Mouse (Mus musculus) stomach, embryonic 14.5 days (tissue): ENCODE data around the gene Rhbg. TPM values are rescaled to one million over a fixed set of nuclear protein-coding genes. Genes with fewer than 3 reads are reported as not detected.
A peak's percentile ranks its signal among the peaks of the same experiment; 100 is the strongest.

ENCODE experiments used
- ATAC-seq: fragments of 200-750 bp; cut with Nextera tagmentation; 2 replicates; pipeline ENCODE4 v1.8.0; 2017; ENCODE audit warnings: low read depth, moderate TSS enrichment; ENCODE audit not compliant: insufficient number of reproducible peaks, insufficient read depth, low FRiP score
- H3K27ac ChIP-seq: fragments of 300-500 bp; sonication (generic); 2 replicates; pipeline ENCODE4 v1.5.1; 2014; ENCODE audit warnings: mild to moderate bottlenecking, low read length, moderate library complexity, mixed read lengths
- H3K27me3 ChIP-seq: fragments of 300-500 bp; sonication (generic); 2 replicates; pipeline ENCODE4 v1.6.1; 2014; ENCODE audit warnings: low read length, control low read depth, mixed read lengths; ENCODE audit not compliant: control insufficient read depth, insufficient read depth
- H3K36me3 ChIP-seq: fragments of 300-500 bp; sonication (generic); 2 replicates; pipeline ENCODE4 v1.6.1; 2014; ENCODE audit warnings: mild to moderate bottlenecking, control low read depth, low read length, moderate library complexity, mixed read lengths; ENCODE audit not compliant: control insufficient read depth, insufficient read depth
- H3K4me1 ChIP-seq: fragments of 300-500 bp; sonication (generic); 2 replicates; pipeline ENCODE4 v1.6.1; 2014; ENCODE audit warnings: low read length, control low read depth, mixed read lengths; ENCODE audit not compliant: control insufficient read depth, insufficient read depth
- H3K4me2 ChIP-seq: fragments of 300-500 bp; sonication (generic); replicated peaks from 2 replicates; pipeline ENCODE4 v1.6.1; 2014; ENCODE audit warnings: low read depth, low read length, control low read depth
- H3K4me3 ChIP-seq: fragments of 300-500 bp; sonication (generic); 2 replicates; pipeline ENCODE4 v1.5.1; 2014; ENCODE audit warnings: low read depth, low read length, control low read depth
- H3K9ac ChIP-seq: fragments of 300-500 bp; sonication (generic); replicated peaks from 2 replicates; pipeline ENCODE4 v1.6.1; 2014; ENCODE audit warnings: low read depth, mild to moderate bottlenecking, control low read depth, low read length, moderate library complexity, mixed read lengths
- H3K9me3 ChIP-seq: fragments of 300-500 bp; sonication (generic); 2 replicates; pipeline ENCODE4 v1.6.1; 2016; ENCODE audit warnings: low read depth, low read length, control low read depth; ENCODE audit not compliant: control insufficient read depth
- WGBS: fragments of 180-500 bp; shearing (Covaris S2); extraction: QIAGEN DNeasy Blood & Tissue Kit; methylation state at CpG from one replicate; pipeline ENCODE4 v1.1.7; 2014; 5-methylcytosine and 5-hydroxymethylcytosine counted together
- microRNA-seq: library from miRNA; unstranded; fragments of <30 nt; microRNA quantifications from one replicate; pipeline ENCODE4, GENCODE M21; 2016
- polyA plus RNA-seq: library from polyadenylated mRNA; unstranded; fragments of >200 nt; fragmentation: Nextera tagmentation; extraction: Ambion mirVana; gene quantifications from 2 replicates; pipeline ENCODE4 v1.2.1, GENCODE M21; 2014

Rhbg gene
- polyA plus RNA-seq, 1 experiment from 2014 or later = 3.2 TPM

DNA sequence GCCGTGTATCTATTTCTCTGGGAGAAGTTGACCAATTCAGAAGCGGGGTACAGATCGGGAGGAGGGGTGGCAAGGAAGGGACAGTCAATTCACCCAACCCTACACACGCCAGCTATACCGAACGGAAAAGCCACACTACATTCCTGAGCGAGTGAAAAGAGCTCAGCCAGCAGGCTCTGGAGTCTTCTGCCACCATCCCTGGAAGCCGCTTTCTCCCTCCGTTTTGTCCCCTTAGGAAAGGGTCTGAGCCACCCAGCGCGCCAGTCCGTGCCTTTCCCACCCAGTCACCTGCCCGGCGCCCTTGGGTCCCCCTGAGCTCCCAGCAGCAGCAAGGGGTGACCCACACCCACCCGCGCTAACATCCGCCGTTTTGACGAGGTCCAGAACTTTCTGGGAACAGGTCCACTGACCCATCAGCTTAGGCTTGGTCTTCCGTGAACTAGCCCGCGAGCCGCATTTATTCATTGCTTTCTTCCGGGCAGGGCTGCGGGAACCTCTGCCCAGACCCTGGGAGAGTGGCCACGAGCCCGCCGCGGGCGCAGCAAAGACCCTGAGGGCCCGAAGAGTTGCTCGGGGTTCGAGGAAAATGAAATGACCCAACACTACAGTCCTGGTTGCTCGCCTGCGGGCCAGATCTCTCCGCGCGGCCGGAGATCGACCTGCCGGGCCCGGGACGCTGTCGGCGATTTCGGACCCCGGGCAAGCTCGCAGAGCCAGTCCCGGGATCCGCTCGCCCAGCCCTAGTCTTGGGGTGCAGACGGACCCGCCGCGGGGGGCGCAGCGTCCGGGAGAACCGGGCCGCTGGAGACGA, 54.1 kb downstream of the Rhbg start:
- Histone ChIP-seq H3K4me3 (peak overlapping the region; percentile 18), H3K4me1 (peaks cover 4% of the 10 kb centered on the region; the same call in 1 of the 2 replicates), H3K4me2 (peak overlapping the region; percentile 38), H3K36me3 (no peaks in the 10 kb centered on the region), H3K9me3 (no peaks in the 10 kb centered on the region), H3K9ac (0 out of 2 replicates have a peak overlapping the region, but pooled peaks have one; percentile 7), H3K27me3 (peaks cover 69% of the 10 kb centered on the region), H3K27ac (no peak overlapping the region)
- ATAC-seq = no peak
- WGBS = under 1% methylated on average over 61 of the region's 61 CpGs

DNA sequence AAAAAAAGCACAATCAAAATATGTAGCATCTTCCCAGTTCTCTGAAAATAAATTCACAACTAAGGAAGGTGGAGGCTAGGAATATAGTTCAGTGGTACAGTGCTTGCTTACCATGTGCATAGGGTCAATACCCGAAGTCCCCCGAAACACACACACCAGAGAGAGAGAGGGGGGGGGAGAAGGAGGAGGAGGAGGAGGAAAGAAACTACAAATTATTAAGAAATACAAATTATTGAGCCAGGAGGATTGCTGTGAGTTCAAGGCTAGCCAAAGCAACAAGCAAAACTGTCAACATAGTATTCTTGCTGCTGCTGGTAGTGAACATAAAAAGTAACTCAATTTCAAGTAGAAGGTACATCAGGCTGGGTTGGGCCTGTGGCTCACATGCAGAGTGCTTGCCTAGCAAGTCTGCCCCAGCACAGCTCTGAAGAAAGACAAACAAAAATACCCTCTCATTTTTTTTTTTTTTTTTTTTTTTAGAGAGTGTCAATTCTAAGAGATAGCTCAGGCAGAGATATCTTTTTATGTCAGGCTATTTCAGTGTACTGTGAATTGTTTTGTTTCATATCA, 54.9 kb downstream of the Rhbg start:
- Histone ChIP-seq H3K4me2 (no peak overlapping the region), H3K4me3 (no peak overlapping the region), H3K27me3 (peaks cover 63% of the 10 kb centered on the region), H3K9me3 (no peaks in the 10 kb centered on the region), H3K27ac (no peak overlapping the region), H3K9ac (no peak overlapping the region), H3K4me1 (peaks cover 4% of the 10 kb centered on the region; the same call in 1 of the 2 replicates), H3K36me3 (no peaks in the 10 kb centered on the region)
- 61% methylated on average over 2 of the region's 2 CpGs for WGBS
- ATAC-seq = no peak

- 10% methylated on average over 9 of the region's 9 CpGs for WGBS
- H3K36me3 ChIP-seq = no peaks in the 10 kb centered on the region
- no peak overlapping the region for H3K4me2 ChIP-seq
- peaks cover 4% of the 10 kb centered on the region; the same call in 1 of the 2 replicates for H3K4me1 ChIP-seq
- 0 out of 2 replicates have a peak, but pooled peaks cover 4% of the 10 kb centered on the region for H3K9me3 ChIP-seq
- H3K27ac ChIP-seq = no peak overlapping the region
- H3K9ac ChIP-seq = no peak overlapping the region
- ATAC-seq = no peak
- H3K4me3 ChIP-seq = no peak overlapping the region
- peaks cover 57% of the 10 kb centered on the region for H3K27me3 ChIP-seq
These were observed 55.9 kb downstream of the Rhbg start for GRCm38 (mm10) chr3:88198505-88199020.

DNA sequence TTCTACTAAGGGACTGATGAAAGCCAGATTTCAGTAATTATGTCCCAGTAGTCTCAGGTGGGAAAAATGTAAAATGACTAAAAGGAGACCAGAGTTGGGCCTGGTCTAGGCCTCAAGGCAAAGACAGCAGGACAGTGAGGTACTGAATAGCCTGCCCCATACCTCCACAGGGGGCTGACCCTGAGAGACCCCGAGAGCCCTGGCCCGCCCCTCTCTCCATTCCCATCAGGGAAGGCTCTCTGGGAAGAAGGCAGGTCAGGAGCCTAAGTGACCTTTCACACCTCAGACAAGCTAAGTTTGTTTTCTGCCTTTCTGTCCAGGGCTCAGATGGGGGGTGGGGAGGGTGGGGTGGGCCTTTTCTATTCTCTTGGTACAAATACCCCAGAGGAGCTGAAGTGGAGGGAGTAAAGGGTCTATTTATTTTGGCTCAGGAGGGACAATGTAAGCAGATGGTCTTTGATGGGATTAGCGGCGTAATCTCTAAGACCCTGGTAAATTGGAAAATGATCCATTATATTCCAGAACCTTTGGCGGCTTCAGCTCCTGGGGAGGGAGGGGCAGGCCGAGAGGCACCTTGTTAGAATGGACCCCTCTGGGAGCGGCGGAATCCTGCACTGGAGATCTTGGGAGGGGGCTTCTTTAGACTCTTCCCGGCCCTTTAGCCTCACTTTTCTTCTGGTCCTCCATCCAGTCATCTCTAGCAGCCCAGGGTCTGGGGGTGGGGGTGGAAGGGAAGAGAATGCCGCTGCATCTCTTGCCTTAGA, 56.6 kb downstream of the Rhbg start:
- Histone ChIP-seq H3K9me3 (0 out of 2 replicates have a peak, but pooled peaks cover 4% of the 10 kb centered on the region), H3K4me1 (peaks cover 4% of the 10 kb centered on the region; the same call in 1 of the 2 replicates), H3K4me3 (no peak overlapping the region), H3K9ac (no peak overlapping the region), H3K27me3 (peaks cover 52% of the 10 kb centered on the region), H3K4me2 (no peak overlapping the region), H3K36me3 (no peaks in the 10 kb centered on the region), H3K27ac (no peak overlapping the region)
- 11% methylated on average over 10 of the region's 10 CpGs for WGBS
- ATAC-seq = no peak

Small RNA genes lying within 50 kb of the gene (microRNA-seq; reads per million reads assigned to microRNA genes)
- gene Gm25641 (not detected), gene Mir3093 (not detected), gene Mir9-1 (not detected)

Other genes starting within 250 kb of the Rhbg start
- 0.26 TPM in 1 of 2 replicates, not detected in the other for gene Hapln2, start 227.1 kb downstream of the Rhbg start, polyA plus RNA-seq
- gene Gpatch4, start 211.6 kb downstream of the Rhbg start, polyA plus RNA-seq = 33.7 and 36.0 TPM in 2 replicates
- 182 and 196 TPM in 2 replicates for gene Naxe, start 196.2 kb downstream of the Rhbg start, polyA plus RNA-seq
- not detected in 2 replicates for gene Ttc24, start 176.4 kb downstream of the Rhbg start, polyA plus RNA-seq
- gene Iqgap3, start 172.7 kb downstream of the Rhbg start, polyA plus RNA-seq = 19.8 and 21.0 TPM in 2 replicates
- gene Mef2d, start 112.3 kb downstream of the Rhbg start, polyA plus RNA-seq = 19.5 and 20.1 TPM in 2 replicates
- gene Gm38392, start 32.5 kb upstream of the Rhbg start, polyA plus RNA-seq = 0.33 and 0.64 TPM in 2 replicates
- gene Tsacc, start 42.3 kb upstream of the Rhbg start, polyA plus RNA-seq = 12.9 and 13.8 TPM in 2 replicates
- gene Cct3, start 42.4 kb upstream of the Rhbg start, polyA plus RNA-seq = 495 and 512 TPM in 2 replicates
- gene Glmp, start 70.3 kb upstream of the Rhbg start, polyA plus RNA-seq = 121 and 132 TPM in 2 replicates
- gene Tmem79, start 81.4 kb upstream of the Rhbg start, polyA plus RNA-seq = 20.5 and 23.1 TPM in 2 replicates
- gene Smg5, start 81.6 kb upstream of the Rhbg start, polyA plus RNA-seq = 38.9 and 39.4 TPM in 2 replicates
- 10.8 and 11.2 TPM in 2 replicates for gene Paqr6, start 109.9 kb upstream of the Rhbg start, polyA plus RNA-seq
- 0.45 TPM in 1 of 2 replicates, not detected in the other for gene Bglap3, start 118.0 kb upstream of the Rhbg start, polyA plus RNA-seq
- gene Bglap2, start 124.0 kb upstream of the Rhbg start, polyA plus RNA-seq = not detected in 2 replicates
- not detected in 2 replicates for gene Bglap, start 129.8 kb upstream of the Rhbg start, polyA plus RNA-seq
- 136 and 143 TPM in 2 replicates for gene Pmf1, start 155.6 kb upstream of the Rhbg start, polyA plus RNA-seq
- 18.2 and 18.4 TPM in 2 replicates for gene Slc25a44, start 170.4 kb upstream of the Rhbg start, polyA plus RNA-seq
- gene Sema4a, start 206.5 kb upstream of the Rhbg start, polyA plus RNA-seq = 8.9 and 11.8 TPM in 2 replicates